Mouse (Mus musculus): Measurements from ENCODE around the gene Akap10. TPM values are rescaled to one million over a fixed set of nuclear protein-coding genes. Genes with fewer than 3 reads are reported as not detected.
"Not testable (repeated sequence)": the region's sequence is repeated elsewhere in the genome, so short reads cannot be mapped to it uniquely, and the experiment has no call there.

The Akap10 gene
- total RNA-seq, 2 experiments from 2014 or later: 14.7 to 15.6 TPM

DNA sequence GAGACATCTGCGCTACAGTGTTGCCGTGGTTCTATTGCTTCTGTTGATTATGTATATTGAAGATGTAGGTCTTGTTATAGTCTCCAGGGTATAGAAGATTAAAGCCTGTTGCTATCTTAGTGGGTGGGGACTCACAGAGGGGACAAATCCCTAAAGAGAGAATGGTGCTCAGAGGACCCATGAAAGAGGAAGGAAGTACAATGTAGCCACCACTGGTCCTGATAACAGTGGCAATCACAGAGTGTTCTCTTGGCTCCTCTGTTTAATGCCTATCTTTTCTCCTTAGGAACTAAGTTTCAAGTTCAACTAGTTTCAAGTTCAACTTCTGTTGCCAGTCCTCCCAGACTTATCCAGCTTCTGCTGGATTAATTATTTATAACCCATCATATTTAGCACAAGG, 12.9 kb upstream of the Akap10 start:
- DNase-seq: no peak
- intact Hi-C loops (cut with DNase I): no loop called here

DNA sequence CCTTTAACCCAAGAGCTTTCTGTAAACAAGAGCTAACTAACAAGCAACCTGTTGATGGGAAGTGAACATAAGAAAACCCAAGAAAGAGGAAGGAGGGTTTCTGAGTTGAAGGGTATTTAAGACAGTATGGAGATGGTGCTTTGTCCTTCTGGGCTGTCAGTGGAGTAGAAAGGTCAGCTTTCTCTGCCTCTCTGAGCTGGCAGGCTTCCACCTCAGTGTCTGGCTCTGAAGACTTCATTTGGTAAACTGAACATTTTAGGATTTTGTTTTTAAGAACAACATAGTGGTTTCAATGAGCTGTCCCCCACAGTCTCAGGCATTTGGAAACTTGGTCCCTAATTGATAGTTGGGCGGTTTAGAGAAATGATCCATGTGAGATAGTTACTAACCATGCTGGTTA, 7.7 kb upstream of the Akap10 start:
- DNase-seq: no peak
- intact Hi-C loops (cut with DNase I): no loop called here

- peak in 1 of 2 experiments; percentile 14 for DNase-seq
- intact Hi-C loops (cut with DNase I): no loop called here
These were observed 861 bp upstream of the Akap10 start for GRCm38 (mm10) chr11:61930640-61931586.

DNA sequence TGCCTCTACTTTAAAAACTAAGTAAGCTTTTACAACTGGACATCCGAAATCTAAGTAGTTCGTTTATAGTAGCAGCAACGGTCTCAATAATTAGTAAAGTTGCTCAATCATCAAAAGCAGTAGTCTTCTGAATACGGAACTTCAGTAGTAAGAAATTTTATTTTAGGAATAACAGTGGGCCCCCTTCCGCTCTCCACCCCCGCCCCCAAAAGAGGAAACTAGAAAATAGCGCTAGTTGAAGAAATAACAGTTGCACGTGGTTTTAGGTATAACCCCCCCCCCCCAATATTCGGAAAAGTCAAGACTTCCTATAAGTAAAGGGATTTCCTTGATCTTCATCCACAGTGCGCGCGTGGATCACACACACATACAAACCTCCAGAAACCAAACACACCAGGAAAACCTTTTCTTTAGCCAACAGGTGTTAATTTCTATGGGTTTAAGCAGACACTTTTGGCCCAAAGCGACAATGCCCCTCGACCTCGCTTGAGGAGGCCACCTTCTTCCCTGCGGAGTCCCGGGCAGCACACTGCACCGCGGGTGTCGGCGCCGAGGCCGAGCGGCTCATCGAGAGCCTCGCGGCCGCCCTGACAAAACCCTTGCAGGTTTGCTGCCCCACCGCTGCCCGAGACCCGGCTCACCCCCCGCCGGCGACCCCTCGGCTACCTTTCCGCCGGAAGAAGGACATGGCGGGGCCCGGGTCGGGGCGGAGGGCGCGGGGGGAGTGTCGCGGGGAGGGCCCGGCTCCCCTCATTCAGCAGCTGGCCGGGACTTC, 542 bp downstream of the Akap10 start:
- DNase-seq: no peak
- intact Hi-C loops (cut with DNase I): loop anchor here (5.0 kb wide), 1 partner anchor 353 kb away; the partner anchor contains the start of genes Ttc19 and Zswim7

- intact Hi-C loops (cut with DNase I): no loop called here
- DNase-seq: no peak
These were observed 6.7 kb downstream of the Akap10 start for GRCm38 (mm10) chr11:61923309-61923708.

GRCm38 (mm10) chr11:61919702-61920101, 10.3 kb downstream of the Akap10 start:
- intact Hi-C loops (cut with DNase I): no loop called here
- DNase-seq: no peak

DNA sequence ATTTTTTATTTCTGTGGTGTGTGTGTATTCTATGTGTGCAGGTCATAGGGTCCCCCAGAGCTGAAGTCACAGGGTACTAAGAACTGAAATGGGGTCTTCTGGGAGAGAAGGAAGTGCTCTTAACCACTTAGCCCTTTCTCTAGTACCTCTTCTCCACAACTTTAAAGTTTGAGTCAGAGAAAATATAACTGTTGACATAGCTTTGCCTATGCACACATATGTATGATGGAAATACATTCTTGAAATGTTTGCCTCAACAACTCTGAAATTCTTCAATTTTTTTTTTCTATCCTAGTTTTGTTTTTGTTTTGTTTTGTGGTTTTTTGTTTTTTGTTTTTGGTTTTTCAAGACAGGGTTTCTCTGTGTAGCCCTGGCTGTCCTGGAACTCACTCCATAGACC, 21.7 kb downstream of the Akap10 start:
- DNase-seq: no peak
- intact Hi-C loops (cut with DNase I): no loop called here

DNA sequence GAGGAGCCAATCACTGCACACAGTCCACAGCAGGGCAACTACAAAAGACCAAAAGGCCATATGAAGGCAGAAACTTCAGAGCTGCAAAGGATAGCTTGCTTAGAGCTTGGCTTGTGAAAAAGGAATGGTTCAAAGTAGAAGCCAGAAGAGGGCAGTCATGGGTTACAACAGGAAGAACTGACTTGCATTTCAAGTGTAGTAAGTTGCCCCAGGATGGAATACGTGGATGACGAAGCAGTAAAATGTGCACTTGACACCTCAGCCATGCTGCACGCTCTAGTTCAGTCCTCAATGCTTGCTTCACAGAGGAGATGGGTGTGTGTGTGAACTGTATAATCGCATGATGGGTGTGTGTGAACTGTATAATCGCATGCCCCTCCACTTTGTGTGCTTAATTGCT, 47.9 kb downstream of the Akap10 start:
- DNase-seq: no peak
- intact Hi-C loops (cut with DNase I): no loop called here

DNA sequence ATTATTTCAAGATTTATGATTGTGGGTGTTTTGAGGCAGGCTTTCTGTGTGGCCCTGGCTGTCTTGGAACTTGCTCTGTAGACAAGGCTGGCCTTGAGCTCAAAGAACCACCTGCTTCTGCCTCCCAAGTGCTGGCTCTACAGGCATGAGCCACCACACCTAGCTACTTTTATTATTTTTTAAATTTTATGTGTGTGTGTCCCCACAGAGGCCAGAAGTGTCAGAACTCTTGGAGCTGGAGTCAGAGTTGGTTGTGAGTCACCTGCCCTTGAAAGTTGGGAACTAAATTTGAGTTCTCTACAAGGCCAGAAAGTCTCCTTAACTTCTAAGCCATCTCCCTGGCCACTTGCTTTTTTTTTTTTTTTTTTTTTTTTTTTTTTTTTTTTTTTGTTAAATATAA, 50.1 kb downstream of the Akap10 start:
- intact Hi-C loops (cut with DNase I): no loop called here
- DNase-seq: no peak

- no peak for DNase-seq
- intact Hi-C loops (cut with DNase I): no loop called here
These were observed 58.2 kb downstream of the Akap10 start for GRCm38 (mm10) chr11:61871881-61872280.

GRCm38 (mm10) chr11:61866856-61867255, 63.2 kb downstream of the Akap10 start:
- DNase-seq: no peak
- intact Hi-C loops (cut with DNase I): no loop called here

- DNase-seq: no peak
- intact Hi-C loops (cut with DNase I): no loop called here
These were observed 68.1 kb downstream of the Akap10 start for GRCm38 (mm10) chr11:61861781-61862547.

- intact Hi-C loops (cut with DNase I): no loop called here
These were observed 70.7 kb downstream of the Akap10 start for GRCm38 (mm10) chr11:61859316-61859715.

GRCm38 (mm10) chr11:61855539-61855938, 74.5 kb downstream of the Akap10 start:
- no peak for DNase-seq
- intact Hi-C loops (cut with DNase I): no loop called here

More at GRCm38 (mm10) chr11:61859316-61859715, 70.7 kb downstream of the Akap10 start:
- DNase-seq: no peak

DNA sequence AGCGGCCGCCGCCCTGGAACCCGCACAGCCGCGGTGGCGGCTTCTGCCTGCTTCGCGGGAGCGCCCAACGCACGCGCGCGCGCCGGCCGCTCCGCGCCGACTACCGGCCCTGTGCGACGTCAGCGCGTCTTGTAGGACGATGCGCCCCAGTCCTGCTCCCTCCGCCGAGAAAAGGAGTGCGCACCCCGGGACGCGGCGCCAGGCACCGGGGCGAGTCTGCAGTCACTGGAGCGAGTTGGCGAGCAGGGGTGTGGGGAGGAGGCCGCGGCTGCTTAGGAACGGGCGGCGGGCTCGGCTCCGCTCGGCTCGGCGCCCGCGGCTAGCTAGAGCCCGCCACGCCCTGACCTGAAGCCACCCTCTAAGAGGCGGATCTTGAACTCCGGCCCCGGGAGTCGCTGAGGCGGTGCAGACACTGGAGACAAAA, 75.1 kb downstream of the Akap10 start, which contains the start of gene Ulk2:
Gene Ulk2 (minus strand): TSS at position 86 of the 424 bp plus-strand sequence.
- intact Hi-C loops (cut with DNase I): no loop called here
- DNase-seq: peak; percentile 92 to 93

GRCm38 (mm10) chr11:61854211-61854987, 75.7 kb downstream of the Akap10 start:
- intact Hi-C loops (cut with DNase I): no loop called here
- peak; percentile 82 to 84 for DNase-seq

DNA sequence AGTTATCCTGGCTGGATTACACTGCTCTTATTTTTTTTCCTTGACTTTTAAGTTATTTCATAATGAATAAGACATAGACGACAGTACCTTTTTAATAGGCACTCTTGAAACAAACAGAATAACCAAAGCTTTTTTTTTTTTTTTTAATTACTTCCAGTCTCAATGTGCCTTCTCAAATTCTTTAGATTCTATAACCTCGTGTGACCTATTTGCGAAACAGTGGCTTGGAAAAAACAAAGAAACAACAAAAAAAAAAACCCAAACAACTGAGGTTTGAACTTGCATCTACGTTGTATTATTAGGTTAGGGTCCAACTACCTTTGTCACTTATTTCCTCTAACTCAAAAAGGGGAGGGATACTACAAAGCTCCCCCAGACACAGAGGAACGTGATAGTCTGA, 76.4 kb downstream of the Akap10 start:
- intact Hi-C loops (cut with DNase I): no loop called here
- DNase-seq: no peak

- no peak for DNase-seq
- intact Hi-C loops (cut with DNase I): no loop called here
These were observed 77.1 kb downstream of the Akap10 start for GRCm38 (mm10) chr11:61852916-61853315.

DNA sequence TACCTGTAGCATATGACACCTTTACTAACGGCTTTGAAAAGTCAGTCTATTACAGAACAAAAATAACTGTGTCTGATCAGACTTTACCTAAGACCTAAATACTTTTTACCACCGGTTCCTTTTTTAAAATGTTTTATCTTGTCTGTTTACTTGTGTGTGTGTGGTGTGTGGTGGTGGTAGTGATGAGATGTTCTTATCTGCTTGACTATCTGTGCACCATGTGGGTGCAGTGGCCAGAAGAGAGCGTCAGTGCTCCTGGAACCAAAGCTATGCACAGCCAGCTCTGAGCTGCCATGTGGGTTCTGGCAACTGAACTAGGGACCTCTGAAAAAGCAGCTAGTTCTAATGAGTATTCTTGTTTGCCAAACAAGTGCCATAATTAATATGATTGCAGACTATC, 78.9 kb downstream of the Akap10 start:
- intact Hi-C loops (cut with DNase I): no loop called here
- no peak for DNase-seq

- DNase-seq; intact Hi-C loops (cut with DNase I): not testable (repeated sequence)
These were observed 89.4 kb downstream of the Akap10 start for GRCm38 (mm10) chr11:61840663-61841062.
